Mouse (Mus musculus): ENCODE measurements around the gene Setd1b. TPM values are rescaled to one million over a fixed set of nuclear protein-coding genes. Genes with fewer than 3 reads are reported as not detected.

Gene Setd1b
- polyA plus RNA-seq, 1 experiment: 12.7 TPM

DNA sequence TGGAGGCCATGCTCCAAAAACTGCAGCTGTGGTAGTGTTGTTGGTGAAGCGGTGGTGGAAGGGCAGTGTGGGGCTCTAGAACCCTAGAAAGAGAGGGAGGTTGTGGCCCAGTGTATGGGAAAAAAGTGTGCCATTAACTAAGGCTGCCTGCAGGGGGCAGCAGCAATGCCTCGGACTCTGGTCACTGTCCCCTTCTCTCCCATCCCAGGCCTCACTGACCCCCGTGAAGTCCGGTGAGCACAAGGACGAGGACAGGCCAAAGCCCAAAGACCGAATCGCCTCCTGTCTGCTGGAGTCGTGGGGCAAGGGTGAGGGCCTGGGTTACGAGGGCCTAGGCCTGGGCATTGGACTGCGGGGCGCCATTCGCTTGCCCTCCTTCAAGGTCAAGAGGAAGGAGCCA is 14.8 kb downstream of the Setd1b start:
- no peak for DNase-seq (ENCODE audit: extremely low spot score in 1 of 2, low spot score in 1 of 2)

DNA sequence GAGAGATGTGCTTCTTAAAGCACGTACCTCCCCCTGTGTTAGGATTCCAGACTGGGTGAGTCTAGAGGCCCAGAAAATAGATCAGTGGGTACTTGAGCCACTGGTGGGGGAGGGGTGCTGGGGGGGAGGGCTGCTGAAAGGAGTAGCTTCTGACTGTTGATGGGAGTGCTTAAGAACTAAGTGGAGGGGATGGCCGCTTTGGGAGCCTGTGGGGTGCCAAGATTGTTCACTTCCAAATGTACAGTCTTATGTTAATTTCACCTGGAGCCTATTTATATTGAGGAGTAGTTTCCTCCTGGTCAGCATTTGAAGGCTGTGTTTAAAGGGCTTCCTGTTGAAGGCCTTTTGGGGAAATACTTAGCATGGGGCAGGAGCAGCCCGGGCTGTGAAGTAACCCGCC is 16.0 kb downstream of the Setd1b start:
- DNase-seq (ENCODE audit: extremely low spot score in 1 of 2, low spot score in 1 of 2): no peak

DNA sequence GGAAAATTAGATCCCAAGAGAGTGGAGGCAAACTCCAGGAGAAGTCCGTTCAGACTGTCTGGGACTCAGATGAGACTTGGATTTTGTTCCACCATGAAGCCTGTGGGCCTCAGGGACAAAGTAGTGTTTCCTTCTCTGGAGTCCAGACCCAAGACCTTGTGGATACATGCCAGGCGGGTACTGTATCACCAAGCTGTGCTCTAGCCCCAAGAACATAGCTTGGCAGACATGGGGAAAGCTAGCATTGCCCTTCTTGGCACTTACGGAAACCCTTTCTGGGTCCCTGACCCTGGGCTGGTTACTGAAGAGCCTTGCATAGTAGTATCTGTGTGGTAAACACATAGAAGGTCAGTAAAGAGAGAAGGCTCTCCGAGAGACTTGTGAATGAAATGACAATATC is 17.5 kb downstream of the Setd1b start:
- no peak for DNase-seq (ENCODE audit: extremely low spot score in 1 of 2, low spot score in 1 of 2)

DNA sequence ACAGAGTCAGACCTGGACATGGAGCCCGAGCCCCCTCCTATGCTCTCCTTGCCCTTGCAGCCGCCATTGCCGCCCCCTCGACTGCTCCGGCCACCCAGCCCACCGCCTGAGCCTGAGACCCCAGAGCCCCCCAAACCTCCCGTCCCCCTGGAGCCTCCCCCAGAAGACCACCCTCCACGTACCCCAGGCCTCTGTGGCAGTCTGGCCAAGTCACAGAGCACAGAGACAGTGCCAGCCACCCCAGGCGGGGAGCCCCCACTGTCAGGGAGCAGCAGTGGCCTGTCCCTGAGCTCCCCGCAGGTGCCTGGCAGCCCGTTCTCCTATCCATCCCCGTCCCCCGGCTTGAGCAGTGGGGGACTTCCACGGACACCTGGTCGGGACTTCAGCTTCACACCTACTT is 17.9 kb downstream of the Setd1b start:
- DNase-seq (ENCODE audit: extremely low spot score in 1 of 2, low spot score in 1 of 2): no peak

DNA sequence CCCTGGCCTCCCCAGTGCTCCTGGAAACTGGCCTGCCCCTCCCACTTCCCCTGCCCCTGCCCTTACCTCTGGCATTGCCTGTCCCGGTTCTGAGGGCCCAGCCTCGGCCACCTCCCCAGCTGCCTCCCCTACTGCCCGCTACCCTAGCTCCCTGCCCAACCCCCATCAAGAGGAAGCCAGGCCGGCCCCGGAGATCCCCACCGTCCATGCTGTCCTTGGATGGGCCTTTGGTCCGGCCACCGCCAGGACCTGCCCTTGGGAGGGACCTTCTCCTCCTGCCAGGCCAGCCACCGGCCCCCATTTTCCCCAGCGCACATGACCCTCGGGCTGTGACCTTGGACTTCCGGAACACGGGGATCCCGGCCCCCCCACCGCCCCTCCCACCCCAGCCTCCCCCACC is 18.3 kb downstream of the Setd1b start:
- no peak for DNase-seq (ENCODE audit: extremely low spot score in 1 of 2, low spot score in 1 of 2)

DNA sequence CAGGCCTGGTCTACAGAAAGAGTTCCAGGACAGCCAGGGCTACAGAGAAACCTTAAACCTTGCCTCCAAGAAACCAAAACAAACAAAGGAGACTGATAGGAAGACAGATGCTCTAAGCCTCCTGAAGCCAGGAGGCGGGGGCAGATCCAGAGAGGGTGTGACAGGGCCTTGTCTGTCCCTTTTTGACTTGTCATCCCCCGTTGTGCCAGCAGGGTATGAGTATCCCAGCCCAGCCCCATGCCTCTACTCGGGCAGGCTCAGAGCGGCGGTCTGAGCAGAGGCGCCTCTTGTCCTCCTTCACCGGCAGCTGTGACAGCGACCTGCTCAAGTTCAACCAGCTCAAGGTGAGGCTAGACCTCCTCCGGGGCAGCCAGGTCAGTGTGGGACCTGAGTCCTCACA is 20.9 kb downstream of the Setd1b start:
- no peak for DNase-seq (ENCODE audit: extremely low spot score in 1 of 2, low spot score in 1 of 2)

DNA sequence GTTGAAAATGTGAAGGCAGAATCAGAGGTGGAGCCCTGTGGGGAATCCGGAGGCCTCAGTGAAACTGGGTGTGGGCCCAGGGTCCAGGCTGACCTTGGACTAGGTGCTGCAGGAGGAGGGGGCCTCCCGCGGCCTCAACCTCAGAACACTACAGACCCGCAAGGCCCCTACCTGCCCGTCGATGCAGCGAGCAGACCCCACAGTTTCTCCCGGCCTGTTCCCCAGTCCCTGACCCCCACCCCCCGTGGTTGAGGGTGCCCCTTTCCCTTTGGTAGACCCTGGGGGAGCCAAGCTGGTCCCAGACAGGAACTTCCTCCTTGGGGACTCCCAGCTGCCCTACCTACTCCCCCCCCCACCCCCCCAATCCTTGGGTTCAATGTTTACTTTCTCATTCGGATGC is 24.4 kb downstream of the Setd1b start:
- DNase-seq (ENCODE audit: extremely low spot score in 1 of 2, low spot score in 1 of 2): no peak

DNA sequence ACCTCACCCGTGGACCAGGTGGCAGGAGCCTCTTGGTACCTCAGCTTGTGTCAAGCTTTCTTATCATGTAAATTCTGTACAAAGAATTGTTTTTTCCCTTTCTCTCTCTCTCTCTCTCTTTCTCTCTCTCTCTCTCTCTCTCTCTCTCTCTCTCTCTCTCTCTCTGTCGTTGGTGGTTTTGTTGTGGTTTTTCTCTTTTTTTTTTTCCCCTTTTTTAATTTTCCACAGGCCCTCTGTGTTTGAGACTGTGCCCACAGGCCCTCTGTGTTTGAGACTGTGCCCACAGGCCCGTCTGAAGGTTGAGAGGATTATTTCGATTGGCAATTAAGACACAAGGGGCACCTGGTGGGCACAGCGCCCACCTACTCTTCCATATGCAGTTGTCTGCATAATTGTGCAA is 25.6 kb downstream of the Setd1b start:
- DNase-seq (ENCODE audit: extremely low spot score in 1 of 2, low spot score in 1 of 2): no peak

DNA sequence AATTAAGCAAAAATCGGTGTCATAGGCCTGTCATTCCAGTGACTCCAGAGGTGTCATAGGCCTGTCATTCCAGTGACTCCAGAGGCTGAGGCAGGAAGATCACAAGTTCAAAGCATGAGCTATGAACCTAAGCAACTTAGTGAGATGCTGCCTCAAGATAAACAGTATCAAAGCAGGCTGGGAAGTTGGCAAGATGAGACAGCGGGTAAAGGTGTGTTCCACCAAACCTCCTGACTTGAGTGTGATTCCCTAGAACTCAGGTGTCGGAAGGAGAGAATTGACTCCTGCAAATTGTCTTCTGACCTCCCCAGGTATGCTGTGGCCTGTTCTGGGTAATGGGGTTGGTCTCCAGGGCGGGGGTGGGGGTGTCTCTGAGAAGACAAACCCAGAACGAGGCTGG is 27.3 kb downstream of the Setd1b start, which contains the start of gene Psmd9:
TSS of gene Psmd9 (plus strand) at position 130 of the 400 bp plus-strand sequence.
- DNase-seq (ENCODE audit: extremely low spot score in 1 of 2, low spot score in 1 of 2): no peak

DNA sequence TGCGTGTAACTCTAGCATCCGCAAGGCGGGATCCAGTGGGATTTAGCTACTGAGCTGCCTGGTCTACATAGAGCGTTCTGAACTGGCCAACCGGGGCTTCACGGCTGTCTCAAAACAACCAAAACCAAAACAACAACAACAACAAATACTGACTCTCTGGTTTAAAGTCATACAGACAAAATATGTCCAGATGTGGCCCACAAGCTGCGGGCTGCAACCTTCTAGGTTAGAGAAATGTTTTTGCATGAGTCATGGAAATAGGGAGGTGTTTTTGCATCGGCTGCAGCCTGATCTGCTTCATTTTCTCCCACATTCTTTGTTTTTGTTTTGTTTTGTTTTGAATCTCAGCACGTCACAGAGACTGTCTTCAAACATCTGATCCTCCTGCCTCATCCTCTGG is 28.4 kb downstream of the Setd1b start:
- DNase-seq (ENCODE audit: extremely low spot score in 1 of 2, low spot score in 1 of 2): no peak

DNA sequence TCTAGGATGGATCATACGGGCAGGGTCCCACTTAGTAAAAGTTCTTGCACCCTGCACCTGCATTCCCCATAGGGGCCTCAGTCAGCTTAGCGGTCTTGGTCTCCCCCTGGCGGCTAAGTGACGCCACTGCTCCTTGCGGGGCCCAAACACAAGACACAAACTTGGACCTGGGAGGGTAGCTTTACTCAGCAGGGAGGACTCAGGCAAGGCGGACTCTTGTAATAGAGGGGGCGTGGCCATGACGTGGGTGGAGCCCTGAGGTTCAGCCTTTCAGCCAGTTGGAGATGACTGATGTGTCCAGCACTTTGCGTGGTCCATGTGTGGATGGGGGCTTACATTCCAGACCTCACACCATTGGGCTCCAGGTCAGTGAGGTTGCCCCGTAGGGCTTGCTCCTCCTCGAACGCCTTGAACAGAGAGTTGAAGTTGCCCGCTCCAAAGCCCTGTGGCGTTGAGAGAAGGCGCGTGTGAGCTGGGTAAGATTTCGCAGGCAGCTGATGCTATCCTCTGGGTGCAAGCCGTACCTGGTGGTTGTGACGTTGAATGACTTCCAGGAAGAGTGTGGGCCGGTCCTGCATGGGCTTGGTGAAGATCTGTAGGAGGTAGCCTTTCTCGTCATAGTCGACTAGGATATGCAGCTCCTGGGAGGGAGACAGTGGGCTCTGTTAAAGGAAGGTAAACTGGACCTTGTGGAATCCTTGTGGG is 29.8 kb downstream of the Setd1b start:
- DNase-seq (ENCODE audit: extremely low spot score in 1 of 2, low spot score in 1 of 2): peak; percentile 30 to 88

DNA sequence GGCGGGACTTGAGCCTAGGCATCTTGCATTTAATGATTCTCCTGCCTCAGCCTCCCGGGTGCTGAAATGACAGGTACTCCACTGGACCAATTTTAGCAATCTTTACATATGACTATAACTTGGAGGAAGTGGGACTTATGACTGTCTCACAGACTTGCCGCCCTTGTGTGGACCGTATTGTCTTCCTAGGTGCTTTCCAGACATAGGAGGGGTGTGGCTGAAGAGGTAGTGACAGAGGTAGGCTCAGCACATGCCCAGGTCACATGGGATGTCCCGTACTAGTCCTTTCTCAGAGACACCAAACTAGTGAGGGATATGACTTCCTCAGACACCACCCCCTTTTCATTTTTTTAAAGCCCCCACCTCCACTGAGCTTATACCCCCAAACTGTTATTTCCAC is 36.8 kb downstream of the Setd1b start:
- DNase-seq (ENCODE audit: extremely low spot score in 1 of 2, low spot score in 1 of 2): no peak

DNA sequence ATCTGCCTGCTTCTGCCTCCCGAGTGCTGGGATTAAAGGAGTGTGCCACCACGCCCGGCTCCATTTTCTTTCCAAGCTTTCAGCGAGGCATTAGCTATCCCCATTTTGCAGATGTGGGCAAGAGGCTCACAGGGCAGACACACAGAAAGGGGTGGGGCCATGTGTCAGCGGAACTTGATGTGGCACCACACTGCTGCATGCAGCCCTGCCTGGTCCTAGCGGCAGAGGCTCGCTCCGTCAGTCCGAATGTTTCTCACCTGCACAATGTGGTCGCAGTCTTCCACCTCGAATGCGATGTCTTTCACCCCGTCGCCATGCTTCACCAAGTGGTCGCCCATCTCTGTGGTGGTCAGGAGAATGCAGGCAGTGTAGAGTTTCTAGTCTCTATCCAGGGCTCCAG is 38.4 kb downstream of the Setd1b start:
- DNase-seq (ENCODE audit: extremely low spot score in 1 of 2, low spot score in 1 of 2): no peak

DNA sequence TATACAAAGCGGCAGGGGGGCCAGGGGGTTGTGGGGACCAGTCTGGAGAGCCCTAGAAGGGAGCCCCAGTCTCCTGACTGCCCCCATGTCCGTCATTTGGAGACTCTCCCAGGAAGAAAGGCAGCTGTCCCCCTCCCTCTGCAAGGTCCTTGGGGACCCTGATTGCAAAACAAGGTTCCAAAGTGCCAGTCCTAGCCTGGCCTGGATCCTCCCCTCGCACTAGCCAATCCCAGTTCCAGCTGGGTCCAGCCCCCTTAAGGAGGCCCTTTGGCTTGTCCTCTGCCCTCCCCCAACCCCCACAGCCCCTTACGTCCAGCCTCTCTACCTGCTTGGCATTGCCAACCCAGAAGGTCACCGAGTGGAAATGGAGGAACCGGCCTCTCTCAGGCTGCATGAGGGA is 39.5 kb downstream of the Setd1b start:
- no peak for DNase-seq (ENCODE audit: extremely low spot score in 1 of 2, low spot score in 1 of 2)

DNA sequence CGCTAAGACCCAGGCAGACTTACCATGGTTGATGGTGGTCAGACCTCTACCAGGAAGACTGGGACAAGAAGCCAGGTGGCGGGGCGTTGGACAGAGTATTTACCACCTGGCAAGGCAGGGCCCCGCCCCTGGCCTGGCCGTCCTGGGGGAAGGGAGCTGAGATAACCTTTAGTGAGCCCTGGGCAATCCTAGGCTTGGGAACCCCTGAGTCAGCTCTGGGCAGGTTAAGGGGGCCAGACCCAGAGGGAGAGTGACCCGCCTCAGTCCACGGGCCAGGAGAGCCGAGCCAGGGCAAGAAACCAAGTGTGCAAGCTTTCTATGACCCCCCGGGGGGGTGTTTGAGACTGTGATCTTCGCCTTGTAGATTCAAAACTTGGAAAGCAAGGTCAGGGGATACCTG is 40.7 kb downstream of the Setd1b start, which contains the start of gene Hpd:
TSS of gene Hpd (minus strand) at position 77 of the 400 bp plus-strand sequence.
- no peak for DNase-seq (ENCODE audit: extremely low spot score in 1 of 2, low spot score in 1 of 2)

DNA sequence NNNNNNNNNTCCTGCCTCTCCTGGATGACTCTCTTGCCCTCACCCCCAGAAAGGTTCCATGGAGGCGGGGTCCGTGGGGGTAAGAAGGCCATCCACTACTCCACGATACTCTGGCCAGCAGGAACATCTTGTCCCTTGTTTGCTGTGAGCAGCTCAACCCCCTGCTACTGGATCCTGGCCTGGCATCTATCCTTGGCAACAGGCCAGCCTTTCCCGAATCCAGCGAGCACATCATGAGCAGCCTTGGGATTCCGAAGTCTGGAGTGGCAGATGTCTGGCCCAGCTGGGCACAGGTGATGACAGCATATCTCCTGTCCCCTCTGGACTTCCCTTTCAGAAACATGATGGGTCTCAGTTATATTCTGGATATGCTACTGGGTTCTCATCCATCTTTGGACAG is 44.0 kb downstream of the Setd1b start:
- DNase-seq (ENCODE audit: extremely low spot score in 1 of 2, low spot score in 1 of 2): no peak

DNA sequence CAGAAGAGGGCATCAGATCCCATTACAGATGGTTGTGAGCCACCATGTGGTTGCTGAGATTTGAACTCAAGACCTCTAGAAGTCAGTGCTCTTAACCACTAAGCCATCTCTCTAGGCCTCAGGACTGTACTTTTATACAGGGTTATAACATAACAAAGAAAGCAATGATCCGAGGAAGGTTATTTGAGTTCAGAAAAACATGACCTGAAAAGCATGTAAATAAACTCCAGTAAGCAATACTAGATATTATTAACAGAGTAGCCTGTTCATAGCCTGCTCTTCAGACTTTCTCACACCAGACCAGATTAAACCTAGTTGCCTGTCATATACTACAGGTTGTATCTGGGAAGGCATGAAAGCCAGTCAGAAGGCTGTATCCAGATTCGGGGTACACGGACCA is 45.3 kb downstream of the Setd1b start:
- no peak for DNase-seq (ENCODE audit: extremely low spot score in 1 of 2, low spot score in 1 of 2)

DNA sequence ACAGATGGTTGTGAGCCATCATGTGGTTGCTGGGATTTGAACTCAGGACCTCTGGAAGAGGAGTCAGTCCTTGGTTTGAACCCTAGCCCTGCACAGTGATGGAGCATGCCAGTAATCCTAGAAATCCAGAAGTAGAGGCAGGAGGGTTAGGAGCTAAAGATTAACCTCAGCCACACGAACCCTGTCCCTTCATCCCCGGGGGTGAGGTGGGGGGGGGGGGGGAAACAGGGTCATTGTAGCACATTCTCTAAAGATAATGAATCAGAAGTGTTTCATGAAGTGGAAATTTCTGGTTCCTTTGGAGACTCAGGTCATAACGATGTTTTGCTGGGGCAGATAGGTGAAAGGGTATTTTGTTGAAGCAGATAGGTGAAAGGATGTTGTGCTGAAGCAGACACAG is 48.9 kb downstream of the Setd1b start:
- DNase-seq (ENCODE audit: extremely low spot score in 1 of 2, low spot score in 1 of 2): no peak

DNA sequence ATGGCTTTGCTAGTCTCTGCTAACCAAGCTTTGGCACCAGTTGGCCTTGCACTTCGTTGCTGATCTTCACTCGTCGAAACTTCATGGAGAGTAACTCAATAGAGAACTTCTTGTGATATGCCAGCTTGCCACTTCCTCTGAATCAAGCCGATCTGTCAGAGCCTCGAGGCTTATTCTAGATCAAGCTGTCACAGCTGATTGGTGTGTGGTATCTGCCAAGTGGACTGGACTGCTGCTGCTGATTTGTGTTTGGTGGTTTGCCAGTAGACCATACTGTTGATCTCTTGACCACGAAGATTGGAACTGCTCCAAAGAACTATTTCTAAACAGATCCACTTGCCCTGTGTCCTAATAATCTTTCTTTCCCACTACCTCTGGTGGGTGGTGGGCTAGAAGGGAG is 49.4 kb downstream of the Setd1b start:
- no peak for DNase-seq (ENCODE audit: extremely low spot score in 1 of 2, low spot score in 1 of 2)

DNA sequence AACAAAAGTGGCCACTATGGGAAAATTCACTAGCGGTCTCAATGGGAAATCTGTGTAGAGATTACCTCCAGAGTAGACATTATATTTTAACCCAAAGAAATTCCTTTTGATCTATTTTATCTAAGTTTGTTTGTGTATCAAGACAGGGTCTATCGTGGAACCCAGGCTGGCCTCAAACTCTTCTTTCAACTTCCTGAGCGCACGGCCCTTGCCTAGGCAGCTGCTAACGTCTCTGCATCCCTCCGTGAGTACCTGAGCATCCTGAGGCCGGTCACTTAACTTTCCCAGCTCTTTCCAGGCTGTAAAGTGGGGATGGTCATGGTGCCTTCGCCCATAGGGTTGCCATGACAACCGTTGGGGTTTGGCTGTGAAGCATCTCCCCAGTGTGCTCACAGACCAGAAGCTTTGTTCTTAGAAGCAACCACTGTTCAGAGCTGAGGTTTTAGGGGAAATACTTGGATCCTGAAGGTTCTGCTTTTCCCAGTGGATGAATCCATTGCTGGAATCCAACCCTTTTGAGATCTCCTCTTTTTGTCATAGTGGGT is 50.7 kb downstream of the Setd1b start:
- DNase-seq (ENCODE audit: extremely low spot score in 1 of 2, low spot score in 1 of 2): no peak

DNA sequence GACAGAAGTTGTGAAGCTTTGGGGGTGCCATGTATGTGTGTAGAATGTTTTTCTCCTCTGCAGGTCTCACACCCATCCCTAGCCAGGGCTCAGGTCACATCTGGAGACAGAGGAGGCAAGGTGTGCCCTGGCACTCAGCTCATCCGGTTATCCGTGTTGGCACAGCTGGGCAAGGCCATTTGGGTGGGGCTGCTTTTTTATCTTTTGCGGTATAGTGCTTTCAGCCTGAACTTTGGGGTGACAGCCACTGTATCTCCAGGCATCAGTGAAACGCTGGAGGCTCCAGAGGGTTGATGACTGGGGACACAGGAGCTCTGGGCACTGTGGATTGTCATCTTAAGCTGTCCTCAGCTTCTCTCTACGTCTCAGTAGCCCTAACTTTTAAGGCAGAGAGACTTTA is 51.4 kb downstream of the Setd1b start:
- DNase-seq (ENCODE audit: extremely low spot score in 1 of 2, low spot score in 1 of 2): no peak

DNA sequence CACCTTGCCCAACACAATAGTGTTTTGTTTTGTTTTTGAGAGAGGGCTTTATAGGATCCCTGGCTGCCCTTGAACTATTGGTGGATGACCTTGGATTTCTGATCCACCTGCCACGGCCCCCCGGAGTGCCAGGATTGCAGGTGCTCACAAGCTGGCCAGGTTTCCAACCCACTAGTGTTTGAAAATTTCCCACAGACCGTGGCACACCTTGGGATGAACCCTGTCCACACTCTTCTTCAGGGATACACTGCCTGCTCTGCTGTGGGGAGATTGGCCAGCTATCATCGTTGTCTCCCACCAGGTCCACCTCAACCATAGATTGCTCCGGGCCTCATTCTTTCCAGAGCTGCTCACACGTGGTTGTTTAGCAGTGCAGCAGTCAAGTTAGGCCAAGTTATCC is 52.9 kb downstream of the Setd1b start:
- no peak for DNase-seq (ENCODE audit: extremely low spot score in 1 of 2, low spot score in 1 of 2)
